Mouse (Mus musculus): Measurements from ENCODE around the gene Gsdmc3.
"Not testable (repeated sequence)": the region's sequence is repeated elsewhere in the genome, so short reads cannot be mapped to it uniquely, and the experiment has no call there.

GRCm38 (mm10) chr15:63909896-63910295, 31.5 kb upstream of the Gsdmc3 start:
- not testable (repeated sequence) for TF ChIP-seq CTCF (IDR thresholded peaks at IDR 0.05; ENCODE audit: extremely low read depth, insufficient read length, insufficient replicate concordance, low read depth, low read length); POLR2A (IDR thresholded peaks at IDR 0.05; ENCODE audit: low read depth, low read length)

Measured in small intestine, adult 2 months (tissue).